Comparison of ENCODE assay signal across 8 mouse cellular contexts in the genomic region with DNA sequence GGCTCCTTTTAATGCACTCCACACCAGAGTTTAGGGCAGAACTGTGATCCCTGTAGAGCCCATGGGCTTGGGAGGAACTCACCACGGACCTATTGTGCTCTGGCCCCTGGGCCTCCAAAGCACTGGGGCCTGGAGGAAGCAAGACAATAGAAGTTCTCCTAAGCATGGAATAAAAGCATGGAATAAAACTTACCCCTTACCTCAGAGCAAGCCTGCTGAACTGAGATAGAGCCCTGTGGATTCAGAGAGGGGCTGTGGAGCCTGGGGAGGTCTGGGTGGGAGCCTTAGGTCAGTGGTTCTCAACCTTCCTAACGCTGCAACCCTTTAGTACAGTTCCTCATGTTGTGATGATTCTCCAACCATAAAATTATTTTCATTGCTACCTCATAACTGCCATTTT. TPM values are rescaled to one million over a fixed set of nuclear protein-coding genes. Genes with fewer than 3 reads are reported as not detected.
DNase-seq lines count a peak whose midpoint lies in the region; ATAC-seq and TF ChIP-seq lines count a peak whose summit lies in the region.

A gene (minus strand): TSS at position 101 of the 400 bp plus-strand sequence.

- H3K27me3 ChIP-seq in kidney, adult 2 months (replicated peaks; ENCODE audit: control insufficient read depth, insufficient read depth, low read length): no peaks in the 10 kb centered on the region
- H3K27me3 ChIP-seq in megakaryocyte, embryonic 14.5 days (replicated peaks): peaks cover 57% of the 10 kb centered on the region

- H3K36me3 ChIP-seq in kidney, adult 2 months (ENCODE audit: control insufficient read depth, insufficient read depth, low read length): no peaks in the 10 kb centered on the region
- no peaks in the 10 kb centered on the region for H3K36me3 ChIP-seq in megakaryocyte, embryonic 14.5 days (replicated peaks; ENCODE audit: low read length)

- no peaks in the 10 kb centered on the region for H3K4me1 ChIP-seq in kidney, adult 2 months (ENCODE audit: control insufficient read depth, insufficient read depth, low read length)
- peaks cover 50% of the 10 kb centered on the region for H3K4me1 ChIP-seq in megakaryocyte, embryonic 14.5 days

- TF ChIP-seq CTCF in kidney, adult 2 months (conservative IDR thresholded peaks at IDR 0.05; ENCODE audit: insufficient read depth, insufficient read length, low read depth, low read length): no peak

- WGBS in kidney, adult 2 months: 67% methylated on average over 2 of the region's 2 CpGs

- DNase-seq in kidney, adult 2 months: no peak
- no peak for DNase-seq in kidney, adult 9 months
- no peak for DNase-seq in adrenal gland, postnatal 10 days
- DNase-seq in gastrocnemius, adult 8-10 months (ENCODE audit: low spot score in 2 of 2): no peak
- DNase-seq in cerebellum, postnatal 25 days: no peak
- DNase-seq in right cerebral cortex, adult 18-20 months: no peak

- peak within 1 kb of the TSS; percentile 26 for H3K4me3 ChIP-seq in kidney, adult 2 months (ENCODE audit: insufficient read depth, low read depth, low read length)
- peak within 1 kb of the TSS; percentile 77 for H3K4me3 ChIP-seq in megakaryocyte, embryonic 14.5 days (replicated peaks)

- no peak for ATAC-seq in inflammation-experienced regulatory T-cells, adult 6 months

- H3K27ac ChIP-seq in kidney, adult 2 months (ENCODE audit: insufficient read depth, low read depth, low read length): 0 out of 2 replicates have a peak within 1 kb of the TSS, but pooled peaks have one; percentile 8

- no peaks in the 10 kb centered on the region for H3K9me3 ChIP-seq in megakaryocyte, embryonic 14.5 days

- TF ChIP-seq POLR2A in kidney, adult 2 months (IDR thresholded peaks at IDR 0.05; ENCODE audit: low read depth, low read length): no peak

RNA-seq across cellular contexts. Expression of the gene that starts here (rescaled TPM):
- 244 and 277 TPM in 2 replicates for polyA plus RNA-seq in kidney, adult 2 months (2012; rRNA removed)
- total RNA-seq in adrenal gland, postnatal 10 days (2021): 100 to 1,000 TPM; 224 to 328 TPM
- 10 to 100 TPM; 49.1 to 60.3 (median 53.8) TPM for total RNA-seq in gastrocnemius, adult 8-10 months (2022)
- polyA plus RNA-seq in inflammation-experienced regulatory T-cells, adult 6 months (2017; shearing (Covaris generic)): 100 to 1,000 TPM in 2 of 3 experiments, 10 to 100 TPM in 1; 77.1 to 218 (median 164) TPM
- polyA plus RNA-seq in megakaryocyte, embryonic 14.5 days (2012; ENCODE audit: insufficient read depth, low replicate concordance): 148 and 152 TPM in 2 replicates
